Mouse (Mus musculus) adrenal gland, postnatal 36 days (tissue): ENCODE measurements at regions not wholly inside any gene's neighbourhood (a gene's known extent, or its start where the extent isn't known, plus 50 kb on each side); places are given as distances from the start of the nearest gene placed in this dataset.
A peak's percentile ranks its signal among the peaks of the same experiment; 100 is the strongest.

ENCODE experiments used
- DNase-seq, 2 experiments: peaks; one replicate each; pipeline ENCODE4 v3.0.0; 2021; ENCODE audit warnings: mixed read lengths in 1 of 2

DNA sequence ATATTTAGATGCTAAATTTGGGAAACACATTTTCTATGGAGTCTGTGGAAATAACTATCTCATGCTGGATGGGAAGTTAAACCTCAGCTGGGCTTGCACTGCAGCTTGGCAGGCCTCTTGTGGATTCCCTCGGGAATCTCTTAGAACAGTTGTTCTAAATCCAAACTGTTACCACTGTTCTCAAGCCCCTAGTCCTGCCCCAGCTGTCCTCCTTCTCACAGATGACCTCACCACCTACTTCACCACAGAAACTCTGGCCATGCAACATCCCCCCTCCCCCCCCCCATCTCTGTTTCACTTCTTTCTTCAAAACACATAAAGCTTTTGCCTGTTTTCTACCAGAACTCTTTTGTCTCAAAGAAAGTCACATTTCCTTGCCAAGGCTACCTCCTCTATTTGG lies 136.6 kb upstream of the Wdr44 start:
- no peak for DNase-seq

DNA sequence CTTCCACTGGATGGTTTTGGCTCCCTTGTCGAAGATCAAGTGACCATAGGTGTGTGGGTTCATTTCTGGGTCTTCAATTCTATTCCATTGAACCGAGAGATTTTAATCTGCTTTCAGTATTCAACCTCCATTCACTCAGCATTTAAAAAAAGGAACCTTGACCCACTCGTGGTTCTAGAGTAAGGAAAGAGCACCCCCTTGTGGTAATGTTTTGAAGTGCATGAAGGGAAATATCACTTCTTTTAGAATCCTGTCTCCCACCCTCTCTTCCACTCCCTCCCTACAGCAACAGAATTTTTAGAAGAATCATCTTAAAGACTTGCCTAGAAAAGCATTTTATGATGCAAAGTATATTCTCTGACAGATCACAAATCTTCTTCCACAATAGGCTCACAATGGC lies 127.3 kb upstream of the Wdr44 start:
- DNase-seq, result peak in 1 of 2 experiments; percentile 16
